Mouse (Mus musculus) liver, embryonic 14.5 days (tissue): ENCODE data around the gene Grtp1. TPM values are rescaled to one million over a fixed set of nuclear protein-coding genes. Genes with fewer than 3 reads are reported as not detected.

Experiments used
- ATAC-seq: fragments of 200-750 bp; cut with Nextera tagmentation; 2 replicates; pipeline ENCODE4 v1.8.0; 2017; ENCODE audit warnings: moderate number of reproducible peaks, mild to moderate bottlenecking, moderate library complexity; ENCODE audit not compliant: insufficient read depth
- DNase-seq, 3 experiments: peaks; one replicate each; pipeline ENCODE4 v3.0.0-alpha.2; 2012 to 2013; ENCODE audit warnings: low read depth in 3 of 3, low spot score in 3 of 3
- H3K27ac ChIP-seq: fragments of 300-500 bp; sonication (generic); 2 replicates; pipeline ENCODE4 v1.5.1; 2014; ENCODE audit warnings: moderate library complexity, mild to moderate bottlenecking, control low read depth, inconsistent platforms
- H3K27me3 ChIP-seq: fragments of 300-500 bp; sonication (generic); 2 replicates; pipeline ENCODE4 v1.6.1; 2014; ENCODE audit warnings: mild to moderate bottlenecking, low read length, moderate library complexity; ENCODE audit not compliant: control insufficient read depth, insufficient read depth
- H3K36me3 ChIP-seq: fragments of 300-500 bp; sonication (generic); replicated peaks from 2 replicates; pipeline ENCODE4 v1.6.1; 2014; ENCODE audit warnings: low read depth; ENCODE audit not compliant: control insufficient read depth, insufficient read depth
- H3K4me1 ChIP-seq, 2 experiments: fragments of 200-500 bp in 1 of 2; fragments of 300-500 bp in 1 of 2; sonication (generic) in 1 of 2; replicated peaks; 2 replicates each; pipeline ENCODE4 v1.6.1; 2012 to 2014; ENCODE audit warnings: antibody characterized with exemption in 1 of 2, inconsistent platforms in 1 of 2, low read length in 1 of 2; ENCODE audit not compliant: control insufficient read depth in 2 of 2, insufficient read depth in 2 of 2
- H3K4me2 ChIP-seq: fragments of 300-500 bp; sonication (generic); 2 replicates; pipeline ENCODE4 v1.6.1; 2014; ENCODE audit warnings: low read depth, mild to moderate bottlenecking, control low read depth, moderate library complexity
- H3K4me3 ChIP-seq, 2 experiments: fragments of 200-500 bp in 1 of 2; fragments of 300-500 bp in 1 of 2; sonication (generic) in 1 of 2; 2 replicates each; pipeline ENCODE4 v1.5.1; 2012 to 2014; ENCODE audit warnings: low read depth in 2 of 2, low read length in 2 of 2, mild to moderate bottlenecking in 2 of 2, control low read depth in 1 of 2, inconsistent platforms in 1 of 2, moderate library complexity in 1 of 2; ENCODE audit not compliant: insufficient read depth in 1 of 2
- H3K9ac ChIP-seq: fragments of 300-500 bp; sonication (generic); replicated peaks from 2 replicates; pipeline ENCODE4 v1.6.1; 2014; ENCODE audit warnings: mild to moderate bottlenecking, control low read depth, moderate library complexity
- H3K9me3 ChIP-seq: fragments of 300-500 bp; sonication (generic); 2 replicates; pipeline ENCODE4 v1.6.1; 2016; ENCODE audit warnings: low read length, mixed read lengths; ENCODE audit not compliant: control insufficient read depth
- CTCF ChIP-seq: IDR thresholded peaks from 2 replicates; pipeline ENCODE4 v1.5.1; 2016; ENCODE audit warnings: antibody characterized with exemption, low read depth, control low read depth
- EP300 ChIP-seq: IDR thresholded peaks from 2 replicates; pipeline ENCODE4 v1.6.1; 2016; ENCODE audit warnings: antibody characterized with exemption, low read depth
- WGBS: fragments of 180-500 bp; shearing (Covaris S2); extraction: QIAGEN DNeasy Blood & Tissue Kit; methylation state at CpG from one replicate; pipeline ENCODE4 v1.1.7; 2014; ENCODE audit not compliant: insufficient replicate concordance; 5-methylcytosine and 5-hydroxymethylcytosine counted together
- polyA plus RNA-seq, 2 experiments: library from polyadenylated mRNA; depleted of rRNA in 1 of 2; stranded (reverse) in 1 of 2; unstranded in 1 of 2; fragments of >200 nt; fragmentation: Nextera tagmentation in 1 of 2; extraction: Ambion mirVana in 1 of 2; gene quantifications; 2 replicates each; pipeline versions ENCODE4 v1.2.1 to v1.2.3; 2012 to 2014

Grtp1 gene
- polyA plus RNA-seq, 2 experiments, result 5.7 to 9.5 TPM

DNA sequence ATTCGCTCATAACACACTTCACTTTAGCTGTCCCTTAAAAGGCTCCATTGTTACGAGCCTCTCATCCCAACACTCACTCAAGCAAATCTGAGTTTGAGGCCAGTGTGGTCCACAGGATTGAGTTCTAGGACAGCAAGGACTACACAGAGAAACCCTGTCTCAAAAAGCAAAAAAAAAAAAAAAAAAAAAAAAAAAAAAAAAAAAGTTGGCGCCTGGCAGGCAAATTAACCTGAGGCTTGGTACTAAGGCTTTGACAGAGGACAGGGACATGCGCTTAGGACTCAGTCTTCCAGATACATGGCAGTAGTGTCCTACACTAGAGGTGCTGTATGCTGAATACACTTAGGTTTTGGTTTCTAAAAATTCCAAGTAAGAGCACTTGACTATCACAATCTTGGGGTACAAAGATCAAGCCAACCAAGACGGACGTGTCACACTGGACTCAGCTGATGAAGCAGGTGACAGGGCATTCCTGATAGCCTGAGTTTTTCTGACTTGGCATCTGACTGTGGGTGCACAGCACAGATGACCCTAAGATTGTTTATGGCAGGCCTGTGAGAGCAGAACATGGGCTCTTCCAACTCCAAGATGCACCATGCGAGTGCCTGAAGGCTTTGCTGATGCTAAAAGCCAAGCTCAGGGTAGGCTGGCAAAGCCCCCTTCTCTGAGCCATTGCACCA is 23.1 kb downstream of the Grtp1 start:
- peaks cover 47% of the 10 kb centered on the region for H3K36me3 ChIP-seq
- no peak for TF ChIP-seq CTCF
- no peak for TF ChIP-seq EP300
- no peaks in the 10 kb centered on the region for H3K9me3 ChIP-seq
- WGBS, result 79% methylated on average over 7 of the region's 7 CpGs
- DNase-seq (no peak), ATAC-seq (no peak)
- no peaks in the 10 kb centered on the region for H3K27me3 ChIP-seq
- no peak overlapping the region for H3K9ac ChIP-seq
- no peak overlapping the region for H3K27ac ChIP-seq
- H3K4me3 ChIP-seq, result no peak overlapping the region
- peaks cover 0 to 5% of the 10 kb centered on the region in 2 experiments; a peak in 1 of 4 replicates for H3K4me1 ChIP-seq
- H3K4me2 ChIP-seq, result no peak overlapping the region

DNA sequence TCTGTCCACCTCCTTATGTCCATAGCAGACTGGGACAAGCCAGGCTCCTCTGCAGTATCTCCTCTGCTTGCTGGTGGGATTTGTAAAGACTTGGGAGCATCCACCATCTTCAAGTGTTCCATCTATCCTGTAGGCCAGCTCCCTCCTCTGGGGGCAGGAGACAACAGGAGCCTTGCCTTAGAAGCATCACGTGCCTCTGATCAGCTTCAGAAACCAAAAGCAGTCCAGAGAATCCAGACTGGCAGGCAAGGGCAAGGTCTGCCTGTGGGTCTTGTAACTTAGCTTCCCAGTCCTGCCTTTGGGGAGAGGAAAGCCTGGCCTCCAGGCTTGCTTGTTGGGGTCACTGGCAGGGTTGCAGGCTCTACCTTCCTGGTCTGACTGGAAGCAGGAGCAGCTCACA is 24.8 kb downstream of the Grtp1 start:
- Histone ChIP-seq H3K36me3 (peaks cover 60% of the 10 kb centered on the region), H3K4me2 (no peak overlapping the region), H3K9ac (no peak overlapping the region), H3K4me1 (no peaks in the 10 kb centered on the region), H3K4me3 (no peak overlapping the region), H3K27me3 (no peaks in the 10 kb centered on the region), H3K9me3 (no peaks in the 10 kb centered on the region), H3K27ac (no peak overlapping the region)
- TF ChIP-seq CTCF, result no peak
- no peak for TF ChIP-seq EP300
- ATAC-seq (no peak), DNase-seq (no peak)
- 76% methylated on average over 1 of the region's 1 CpGs for WGBS

DNA sequence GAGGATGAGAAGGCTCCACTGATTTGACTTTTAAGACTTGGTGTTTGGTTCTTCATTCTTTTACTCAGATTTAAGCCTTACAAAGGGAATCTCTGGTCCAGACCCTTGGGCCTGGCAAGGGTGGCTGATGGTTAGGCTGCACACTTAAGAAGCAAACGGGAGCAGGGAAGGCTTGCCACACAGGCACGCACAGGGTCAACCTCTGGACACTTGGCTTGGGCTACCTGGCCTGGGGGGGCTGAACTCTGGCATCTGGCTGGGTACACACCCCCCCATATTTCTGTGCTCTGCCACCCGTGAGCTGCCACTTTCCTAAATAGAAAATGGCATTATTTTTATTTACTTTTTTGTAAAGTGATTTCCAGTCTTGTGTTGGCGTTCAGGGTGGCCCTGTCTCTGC is 25.6 kb downstream of the Grtp1 start:
- DNase-seq (no peak), ATAC-seq (no peak)
- Histone ChIP-seq H3K9me3 (no peaks in the 10 kb centered on the region), H3K36me3 (peaks cover 65% of the 10 kb centered on the region), H3K4me2 (no peak overlapping the region), H3K4me1 (no peaks in the 10 kb centered on the region), H3K27ac (no peak overlapping the region), H3K9ac (no peak overlapping the region), H3K27me3 (no peaks in the 10 kb centered on the region), H3K4me3 (no peak overlapping the region)
- WGBS, result 70% methylated on average over 4 of the region's 4 CpGs
- TF ChIP-seq CTCF (no peak), EP300 (no peak)

DNA sequence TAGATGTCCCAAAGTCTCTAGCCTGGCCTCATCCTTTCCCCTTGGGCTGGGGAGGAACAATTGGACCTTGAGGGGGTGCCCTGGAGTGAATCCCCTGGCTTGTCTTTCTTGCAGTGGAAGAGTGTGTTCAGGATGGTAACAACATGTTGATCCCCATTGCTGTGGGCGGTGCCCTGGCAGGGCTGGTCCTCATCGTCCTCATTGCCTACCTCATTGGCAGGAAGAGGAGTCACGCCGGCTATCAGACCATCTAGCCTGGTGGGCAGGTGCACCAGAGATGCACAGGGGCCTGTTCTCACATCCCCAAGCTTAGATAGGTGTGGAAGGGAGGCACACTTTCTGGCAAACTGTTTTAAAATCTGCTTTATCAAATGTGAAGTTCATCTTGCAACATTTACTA is 26.1 kb downstream of the Grtp1 start:
- Histone ChIP-seq H3K27me3 (no peaks in the 10 kb centered on the region), H3K9me3 (no peaks in the 10 kb centered on the region), H3K4me1 (no peaks in the 10 kb centered on the region), H3K27ac (no peak overlapping the region), H3K9ac (no peak overlapping the region), H3K4me3 (no peak overlapping the region), H3K4me2 (no peak overlapping the region), H3K36me3 (peaks cover 70% of the 10 kb centered on the region)
- TF ChIP-seq EP300 (no peak), CTCF (no peak)
- 67% methylated on average over 4 of the region's 4 CpGs for WGBS
- DNase-seq (no peak), ATAC-seq (no peak)

DNA sequence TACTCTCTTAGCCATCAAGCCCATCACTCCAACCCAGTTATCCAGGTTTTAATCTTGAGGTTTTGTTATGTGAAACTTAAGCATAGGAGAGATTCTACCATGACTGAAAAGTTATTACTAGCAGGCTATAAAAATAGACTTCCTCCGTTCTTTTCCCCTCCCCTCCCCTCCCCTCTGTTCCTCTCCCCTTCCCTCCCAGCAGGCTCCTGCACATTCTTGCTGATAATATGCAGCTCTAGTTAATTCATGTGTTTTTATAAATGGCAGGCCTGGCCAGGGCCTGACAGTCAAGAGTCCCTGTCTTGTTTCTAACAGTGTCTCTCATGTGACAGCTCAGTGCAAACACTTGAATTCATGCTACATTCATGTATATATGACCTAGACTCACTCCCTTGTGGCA is 29.9 kb downstream of the Grtp1 start:
- Histone ChIP-seq H3K27ac (no peak overlapping the region), H3K4me2 (no peak overlapping the region), H3K9me3 (no peaks in the 10 kb centered on the region), H3K4me1 (no peaks in the 10 kb centered on the region), H3K27me3 (no peaks in the 10 kb centered on the region), H3K36me3 (peaks cover 88% of the 10 kb centered on the region), H3K9ac (no peak overlapping the region), H3K4me3 (no peak overlapping the region)
- no peak for ATAC-seq
- DNase-seq, result no peak
- WGBS, result 50% methylated on average over 1 of the region's 1 CpGs
- TF ChIP-seq EP300, result no peak
- TF ChIP-seq CTCF, result no peak
